Mouse (Mus musculus): ENCODE results near the gene Dbp. TPM values are rescaled to one million over a fixed set of nuclear protein-coding genes. Genes with fewer than 3 reads are reported as not detected.

Gene Dbp
- 40.4 and 69.7 TPM in 2 replicates for polyA plus RNA-seq (2015; fragmentation: Nextera tagmentation; extraction: Ambion mirVana)

DNA sequence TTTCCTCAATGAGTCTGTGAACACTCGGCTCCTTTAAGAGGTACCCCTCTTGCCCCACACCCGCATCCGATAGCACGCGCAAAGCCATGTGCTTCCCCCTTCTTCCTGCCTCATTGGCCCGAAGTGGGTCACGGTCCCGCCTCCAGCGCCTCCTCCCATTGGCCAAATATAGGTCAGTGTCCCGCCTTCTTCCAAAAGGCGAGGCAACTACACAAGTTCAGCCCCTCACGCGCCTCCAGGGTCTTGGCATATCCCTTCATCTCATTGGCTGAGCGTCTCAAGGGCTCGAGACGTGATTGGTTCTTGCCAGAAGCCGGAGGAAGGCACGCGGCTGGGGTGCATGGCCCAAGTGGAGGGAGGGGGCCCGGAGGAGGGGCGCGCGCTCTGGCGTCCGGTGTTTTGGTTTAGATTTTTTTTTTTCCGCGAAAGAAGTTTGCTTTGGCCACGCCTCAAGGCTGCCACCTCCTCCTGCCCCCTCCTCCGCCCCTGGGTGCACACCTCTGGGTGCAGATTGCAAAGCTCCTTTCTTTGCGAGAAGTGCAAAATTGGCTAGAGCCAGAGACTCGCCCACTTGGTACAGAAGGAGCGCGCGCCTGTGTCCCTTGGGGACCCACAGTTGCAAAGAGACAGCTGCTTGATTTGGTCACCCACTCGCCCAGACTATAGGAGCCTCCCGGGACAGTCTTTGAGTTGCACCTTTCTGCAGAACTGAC lies at the start of gene Dbp:
Gene Dbp, plus strand, starts transcription at position 359 of the 713 bp plus-strand sequence.

DNA sequence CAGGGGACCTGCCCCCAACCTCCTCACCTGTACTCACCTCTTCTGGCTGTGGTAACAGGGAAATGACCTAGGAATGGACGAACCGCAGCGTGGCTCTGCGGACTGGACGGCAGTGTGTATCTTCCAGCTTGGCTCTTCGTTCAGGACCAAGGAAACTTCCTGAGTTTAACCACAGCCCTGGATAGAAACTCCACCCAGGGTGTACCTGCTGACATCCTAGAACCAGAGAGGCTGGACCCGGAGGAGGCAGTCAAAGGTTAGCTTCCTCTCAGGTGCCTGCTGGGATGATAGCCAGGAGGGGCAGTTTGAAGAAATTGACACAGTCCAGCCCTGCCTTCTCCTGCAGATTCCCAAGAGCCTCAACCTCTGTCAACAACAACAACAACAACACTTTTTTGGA lies 38.7 kb upstream of the Dbp start, which contains the start of gene Fut2:
Gene Fut2, minus strand, starts transcription at position 234 of the 400 bp plus-strand sequence.

DNA sequence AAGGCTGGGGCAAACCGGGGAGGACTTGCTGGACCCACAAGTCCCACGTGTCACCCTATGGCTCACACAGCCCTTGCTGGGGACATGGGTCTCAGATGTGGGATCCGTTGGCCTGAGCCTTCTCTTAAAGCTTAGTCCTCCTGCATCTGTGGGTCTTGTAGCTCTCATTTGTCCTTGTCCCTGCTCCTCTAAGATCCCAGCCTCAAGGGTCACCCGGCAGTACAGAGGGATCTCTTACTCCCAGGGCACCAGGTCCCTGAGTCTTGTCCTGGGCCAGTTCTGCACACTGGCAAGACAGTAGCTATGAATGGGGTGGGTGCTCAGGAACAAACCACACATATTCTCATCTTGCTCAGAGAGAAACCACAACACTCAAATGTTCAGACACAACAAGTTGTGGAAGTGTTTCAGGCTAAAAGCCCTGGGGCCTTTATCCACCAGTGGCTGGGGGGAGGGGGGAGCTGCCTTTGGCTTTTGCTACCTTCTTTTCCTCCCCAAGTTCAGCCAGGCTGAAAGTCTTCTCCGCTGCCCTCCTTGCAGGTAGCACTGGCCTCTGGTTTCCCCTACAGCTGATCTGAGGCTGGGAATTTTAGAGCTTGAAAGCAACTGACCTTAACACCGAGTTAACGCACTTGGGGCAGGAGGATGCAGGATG lies 21.4 kb upstream of the Dbp start, which contains the start of gene Ntn5:
Gene Ntn5, plus strand, starts transcription at position 627 of the 655 bp plus-strand sequence.

DNA sequence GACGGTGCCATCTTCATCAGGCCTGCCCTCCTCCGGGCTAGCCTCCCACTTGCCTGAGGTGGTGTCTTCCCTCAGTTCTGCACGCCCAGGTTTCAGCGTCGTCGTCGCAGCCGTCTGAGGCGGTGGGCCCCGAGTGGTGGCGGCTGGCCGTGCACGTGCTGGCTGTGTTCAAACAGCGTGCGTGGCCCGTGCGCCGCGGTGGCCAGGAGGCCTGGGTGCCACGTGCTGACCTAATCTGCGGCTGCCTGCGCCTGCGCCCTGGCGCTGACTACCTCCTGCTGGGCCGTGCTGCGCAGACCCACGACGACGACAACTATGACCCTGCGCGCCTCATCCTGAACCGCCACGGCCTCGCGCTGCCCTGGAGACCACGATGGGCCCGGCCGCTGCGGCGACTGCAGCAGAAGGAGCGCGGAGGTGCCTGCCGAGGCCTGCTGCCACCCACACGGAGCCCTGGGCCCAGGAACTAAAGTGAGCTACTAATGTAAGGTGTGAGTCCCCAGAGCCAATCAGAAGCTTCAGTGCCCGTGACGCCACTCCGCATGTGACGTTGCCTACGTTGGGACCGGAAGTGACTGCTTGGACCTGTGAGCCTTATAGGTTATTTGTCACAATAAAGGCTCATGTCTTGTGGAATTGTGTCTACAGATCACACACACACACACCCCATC lies 10.8 kb upstream of the Dbp start, which contains the start of gene Sec1:
Gene Sec1, minus strand, starts transcription at position 482 of the 671 bp plus-strand sequence.

GRCm38 (mm10) chr7:45699523-45700141 lies 5.3 kb upstream of the Dbp start, which contains the start of gene Car11:
Car11 (plus strand) TSS chr7:45699843.

GRCm38 (mm10) chr7:45715090-45715708 lies 10.3 kb downstream of the Dbp start, which contains the start of gene Rpl18:
Rpl18 (plus strand) TSS chr7:45715457.

DNA sequence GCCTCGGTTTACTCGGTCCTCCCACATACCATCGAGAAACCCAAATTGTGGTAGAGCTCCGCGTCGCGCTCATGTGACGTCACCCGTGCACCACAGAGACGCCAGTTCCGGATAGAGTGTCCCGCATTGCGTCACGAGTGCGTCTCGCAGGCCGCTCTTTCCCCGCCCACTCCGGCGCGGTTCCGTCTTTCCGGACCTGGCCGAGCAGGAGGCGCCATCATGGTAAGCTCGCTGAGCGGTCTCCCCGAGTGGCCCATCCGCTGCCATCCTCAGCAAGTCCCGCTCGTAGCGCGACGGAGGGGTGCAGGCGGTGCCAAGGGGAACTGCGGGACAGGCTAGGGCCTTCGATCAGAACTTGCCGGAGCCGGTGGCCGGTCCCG lies 13.0 kb downstream of the Dbp start, which contains the start of gene Sphk2:
Gene Sphk2, minus strand, starts transcription at position 85 of the 380 bp plus-strand sequence.

DNA sequence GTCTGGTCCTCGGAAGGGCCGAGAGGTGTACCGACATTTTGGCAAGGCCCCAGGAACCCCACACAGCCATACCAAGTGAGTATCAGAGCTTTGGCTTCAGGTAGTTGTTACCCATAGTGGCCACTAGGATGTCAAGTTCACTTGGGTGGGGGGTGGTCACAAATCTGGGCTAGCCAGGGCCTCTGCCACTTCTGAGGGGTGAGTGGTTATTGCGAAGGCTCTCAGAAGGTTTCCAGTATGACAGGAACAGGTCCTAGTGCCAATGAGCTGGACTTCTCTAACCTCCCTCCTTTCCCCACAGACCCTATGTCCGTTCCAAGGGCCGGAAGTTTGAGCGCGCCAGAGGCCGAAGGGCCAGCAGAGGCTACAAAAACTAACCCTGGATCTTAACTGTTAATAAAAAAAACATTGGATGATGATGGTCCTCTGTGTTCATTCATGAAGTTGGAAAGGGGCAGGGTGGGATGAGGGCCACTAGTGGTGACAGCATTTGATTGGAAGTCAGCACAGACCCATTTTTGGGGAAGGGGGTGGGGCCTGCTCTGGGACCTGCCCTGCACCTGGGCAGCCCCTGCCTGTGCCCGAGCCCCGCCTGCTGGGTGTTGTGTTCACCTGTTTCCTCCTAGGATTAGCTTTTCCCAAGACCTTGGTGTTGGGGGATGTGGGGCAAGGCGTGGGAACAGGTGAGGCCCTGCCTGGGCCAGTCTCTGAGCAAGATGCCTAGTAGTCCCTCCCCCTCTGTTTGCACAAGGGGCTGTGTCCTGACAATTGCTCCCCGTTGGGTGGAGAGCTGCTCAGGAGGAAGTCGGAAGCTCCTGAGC lies 15.7 kb downstream of the Dbp start, which contains the start of gene Fam83e:
Gene Fam83e, plus strand, starts transcription at position 800 of the 821 bp plus-strand sequence.

DNA sequence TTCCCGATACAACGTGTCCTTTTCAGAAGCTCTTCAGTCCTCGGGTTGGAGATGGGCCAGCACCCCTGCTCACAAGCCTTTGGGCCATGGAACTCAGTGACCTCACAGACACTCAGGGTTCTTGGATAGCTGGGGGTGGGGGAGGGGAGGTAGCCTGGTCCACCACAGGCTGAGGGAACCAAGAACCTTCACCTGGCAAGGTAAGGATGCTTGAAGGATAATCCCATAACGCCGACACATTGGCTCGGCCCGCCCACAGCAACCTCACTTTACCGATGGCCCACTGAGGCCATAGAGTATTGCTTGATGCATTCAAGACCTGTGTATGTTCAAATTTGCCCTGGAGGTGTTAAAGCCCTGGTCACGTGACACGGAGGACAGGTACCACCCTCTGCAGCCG lies 20.8 kb downstream of the Dbp start, which contains the start of gene Spaca4:
Gene Spaca4, minus strand, starts transcription at position 101 of the 400 bp plus-strand sequence.

Other genes starting within 250 kb of the Dbp start
- 4,437 and 5,089 TPM in 2 replicates for gene Ftl1, start 245.2 kb upstream of the Dbp start, polyA plus RNA-seq (2015; fragmentation: Nextera tagmentation; extraction: Ambion mirVana)
- 172 and 189 TPM in 2 replicates for gene Bax, start 238.2 kb upstream of the Dbp start, polyA plus RNA-seq (2015; fragmentation: Nextera tagmentation; extraction: Ambion mirVana)
- gene Tulp2, start 223.2 kb upstream of the Dbp start, polyA plus RNA-seq (2015; fragmentation: Nextera tagmentation; extraction: Ambion mirVana): 0.33 and 0.91 TPM in 2 replicates
- 0.35 and 0.77 TPM in 2 replicates for gene Gm45808, start 218.3 kb upstream of the Dbp start, polyA plus RNA-seq (2015; fragmentation: Nextera tagmentation; extraction: Ambion mirVana)
- 9.9 and 22.7 TPM in 2 replicates for gene Dhdh, start 216.3 kb upstream of the Dbp start, polyA plus RNA-seq (2015; fragmentation: Nextera tagmentation; extraction: Ambion mirVana)
- gene Nucb1, start 194.7 kb upstream of the Dbp start, polyA plus RNA-seq (2015; fragmentation: Nextera tagmentation; extraction: Ambion mirVana): 163 and 205 TPM in 2 replicates
- gene Ppp1r15a, start 178.8 kb upstream of the Dbp start, polyA plus RNA-seq (2015; fragmentation: Nextera tagmentation; extraction: Ambion mirVana): 25.5 and 32.7 TPM in 2 replicates
- gene Plekha4, start 178.8 kb upstream of the Dbp start, polyA plus RNA-seq (2015; fragmentation: Nextera tagmentation; extraction: Ambion mirVana): 8.4 and 12.0 TPM in 2 replicates
- 1.1 and 3.2 TPM in 2 replicates for gene Hsd17b14, start 150.2 kb upstream of the Dbp start, polyA plus RNA-seq (2015; fragmentation: Nextera tagmentation; extraction: Ambion mirVana)
- gene Bcat2, start 134.9 kb upstream of the Dbp start, polyA plus RNA-seq (2015; fragmentation: Nextera tagmentation; extraction: Ambion mirVana): 58.9 and 92.5 TPM in 2 replicates
- gene Fgf21, start 89.6 kb upstream of the Dbp start, polyA plus RNA-seq (2015; fragmentation: Nextera tagmentation; extraction: Ambion mirVana): 0.57 and 1.8 TPM in 2 replicates
- gene Fut1, start 87.8 kb upstream of the Dbp start, polyA plus RNA-seq (2015; fragmentation: Nextera tagmentation; extraction: Ambion mirVana): 0.17 TPM in 1 of 2 replicates, not detected in the other
- gene Izumo1, start 83.3 kb upstream of the Dbp start, polyA plus RNA-seq (2015; fragmentation: Nextera tagmentation; extraction: Ambion mirVana): 0.21 and 0.27 TPM in 2 replicates
- 7.4 and 12.5 TPM in 2 replicates for gene Rasip1, start 77.6 kb upstream of the Dbp start, polyA plus RNA-seq (2015; fragmentation: Nextera tagmentation; extraction: Ambion mirVana)
- 5.8 and 7.0 TPM in 2 replicates for gene Mamstr, start 65.1 kb upstream of the Dbp start, polyA plus RNA-seq (2015; fragmentation: Nextera tagmentation; extraction: Ambion mirVana)
- gene Fut2, start 38.7 kb upstream of the Dbp start, polyA plus RNA-seq (2015; fragmentation: Nextera tagmentation; extraction: Ambion mirVana): 0.12 and 0.36 TPM in 2 replicates
- 0.25 TPM in 1 of 2 replicates, not detected in the other for gene Ntn5, start 21.1 kb upstream of the Dbp start, polyA plus RNA-seq (2015; fragmentation: Nextera tagmentation; extraction: Ambion mirVana)
- gene Sec1, start 10.7 kb upstream of the Dbp start, polyA plus RNA-seq (2015; fragmentation: Nextera tagmentation; extraction: Ambion mirVana): 0.14 and 0.33 TPM in 2 replicates
- gene Car11, start 5.2 kb upstream of the Dbp start, polyA plus RNA-seq (2015; fragmentation: Nextera tagmentation; extraction: Ambion mirVana): 8.4 and 17.6 TPM in 2 replicates
- gene Rpl18, start 10.4 kb downstream of the Dbp start, polyA plus RNA-seq (2015; fragmentation: Nextera tagmentation; extraction: Ambion mirVana): 795 and 838 TPM in 2 replicates
- gene Sphk2, start 12.9 kb downstream of the Dbp start, polyA plus RNA-seq (2015; fragmentation: Nextera tagmentation; extraction: Ambion mirVana): 13.2 and 16.9 TPM in 2 replicates
- gene Fam83e, start 16.1 kb downstream of the Dbp start, polyA plus RNA-seq (2015; fragmentation: Nextera tagmentation; extraction: Ambion mirVana): 0.14 and 0.47 TPM in 2 replicates
- not detected in 2 replicates for gene Spaca4, start 20.7 kb downstream of the Dbp start, polyA plus RNA-seq (2015; fragmentation: Nextera tagmentation; extraction: Ambion mirVana)
- gene Lmtk3, start 78.7 kb downstream of the Dbp start, polyA plus RNA-seq (2015; fragmentation: Nextera tagmentation; extraction: Ambion mirVana): 1.4 and 2.0 TPM in 2 replicates
- gene Sult2b1, start 79.6 kb downstream of the Dbp start, polyA plus RNA-seq (2015; fragmentation: Nextera tagmentation; extraction: Ambion mirVana): 0.54 and 0.91 TPM in 2 replicates
- gene Cyth2, start 109.5 kb downstream of the Dbp start, polyA plus RNA-seq (2015; fragmentation: Nextera tagmentation; extraction: Ambion mirVana): 89.1 and 99.9 TPM in 2 replicates
- gene Kcnj14, start 119.7 kb downstream of the Dbp start, polyA plus RNA-seq (2015; fragmentation: Nextera tagmentation; extraction: Ambion mirVana): 0.36 and 0.38 TPM in 2 replicates
- gene Grwd1, start 125.9 kb downstream of the Dbp start, polyA plus RNA-seq (2015; fragmentation: Nextera tagmentation; extraction: Ambion mirVana): 17.5 and 26.8 TPM in 2 replicates
- gene Kdelr1, start 167.7 kb downstream of the Dbp start, polyA plus RNA-seq (2015; fragmentation: Nextera tagmentation; extraction: Ambion mirVana): 60.1 and 83.7 TPM in 2 replicates
- gene Grin2d, start 173.3 kb downstream of the Dbp start, polyA plus RNA-seq (2015; fragmentation: Nextera tagmentation; extraction: Ambion mirVana): 0.55 and 0.84 TPM in 2 replicates
- gene Syngr4, start 191.6 kb downstream of the Dbp start, polyA plus RNA-seq (2015; fragmentation: Nextera tagmentation; extraction: Ambion mirVana): 0.94 and 0.98 TPM in 2 replicates
- gene Tmem143, start 191.9 kb downstream of the Dbp start, polyA plus RNA-seq (2015; fragmentation: Nextera tagmentation; extraction: Ambion mirVana): 5.0 and 10.1 TPM in 2 replicates
- 321 and 340 TPM in 2 replicates for gene Emp3, start 216.3 kb downstream of the Dbp start, polyA plus RNA-seq (2015; fragmentation: Nextera tagmentation; extraction: Ambion mirVana)
- 4.8 and 9.6 TPM in 2 replicates for gene Ccdc114, start 219.0 kb downstream of the Dbp start, polyA plus RNA-seq (2015; fragmentation: Nextera tagmentation; extraction: Ambion mirVana)

All from adrenal gland, postnatal 0 days (tissue).